Mouse (Mus musculus): ENCODE results near the gene C130026I21Rik. TPM values are rescaled to one million over a fixed set of nuclear protein-coding genes. Genes with fewer than 3 reads are reported as not detected.
"Not testable (repeated sequence)": the region's sequence is repeated elsewhere in the genome, so short reads cannot be mapped to it uniquely, and the experiment has no call there.

Gene C130026I21Rik
- polyA plus RNA-seq, 1 experiment from 2014 or later: 0.35 TPM

DNA sequence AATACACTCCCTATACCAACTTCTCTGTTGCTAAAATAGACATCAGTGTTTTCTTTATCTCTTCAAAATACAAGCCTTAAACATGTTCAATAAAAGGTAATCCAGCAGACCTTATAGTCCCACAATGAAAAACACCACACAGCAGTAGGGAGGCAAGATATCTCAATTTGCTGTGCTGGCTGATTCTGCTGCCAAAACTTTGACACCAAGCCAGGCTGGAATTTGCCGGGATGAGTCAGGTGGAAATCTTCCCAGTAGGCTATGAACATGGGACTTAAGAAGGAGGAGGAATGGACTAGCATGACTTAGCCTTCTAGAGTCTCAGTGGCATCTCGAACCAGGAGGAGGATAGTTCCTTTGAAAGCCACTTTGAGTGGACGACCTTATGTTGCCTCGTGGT lies 91.4 kb downstream of the C130026I21Rik start:
- H3K9me3 ChIP-seq (ENCODE audit: control insufficient read depth, low read length); H3K27ac ChIP-seq (replicated peaks; ENCODE audit: low read depth, low read length); H3K4me3 ChIP-seq (ENCODE audit: low read depth, low read length); H3K36me3 ChIP-seq (ENCODE audit: control insufficient read depth, insufficient read depth, low read length); H3K9ac ChIP-seq (ENCODE audit: low read depth, low read length); H3K4me1 ChIP-seq (ENCODE audit: control insufficient read depth, insufficient read depth, low read length); H3K27me3 ChIP-seq (replicated peaks; ENCODE audit: control insufficient read depth, insufficient read depth, low read length); ATAC-seq (ENCODE audit: low read depth); DNase-seq (ENCODE audit: low spot score); H3K4me2 ChIP-seq (ENCODE audit: low read depth, low read length): not testable (repeated sequence)
- 80% methylated on average over 3 of the region's 4 CpGs for whole genome bisulfite sequencing

DNA sequence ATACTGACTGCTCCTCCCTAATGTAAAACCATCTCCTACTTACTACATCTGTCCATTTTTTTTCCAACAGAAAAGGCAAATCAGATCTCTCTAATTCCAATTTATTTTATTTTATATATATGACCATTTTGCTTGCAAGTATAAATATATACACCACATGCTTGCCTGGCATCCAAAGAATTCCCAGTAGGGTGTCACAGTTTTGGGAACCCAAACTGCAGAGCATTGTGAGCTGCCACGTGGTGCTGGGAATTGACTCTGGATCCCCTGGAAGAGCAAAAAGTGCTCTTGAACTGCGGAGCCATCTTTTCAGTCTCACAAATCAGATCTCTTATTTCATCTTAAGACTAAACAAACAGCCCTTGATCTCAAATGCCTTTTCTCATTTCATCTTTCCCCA lies 107.5 kb downstream of the C130026I21Rik start:
- H3K36me3 ChIP-seq (ENCODE audit: control insufficient read depth, insufficient read depth, low read length); DNase-seq (ENCODE audit: low spot score); H3K27me3 ChIP-seq (replicated peaks; ENCODE audit: control insufficient read depth, insufficient read depth, low read length); ATAC-seq (ENCODE audit: low read depth); H3K4me2 ChIP-seq (ENCODE audit: low read depth, low read length); H3K4me3 ChIP-seq (ENCODE audit: low read depth, low read length); H3K4me1 ChIP-seq (ENCODE audit: control insufficient read depth, insufficient read depth, low read length); H3K27ac ChIP-seq (replicated peaks; ENCODE audit: low read depth, low read length); H3K9me3 ChIP-seq (ENCODE audit: control insufficient read depth, low read length); H3K9ac ChIP-seq (ENCODE audit: low read depth, low read length): not testable (repeated sequence)
- 29% methylated on average over 1 of the region's 2 CpGs for WGBS

GRCm38 (mm10) chr1:85155151-85155550 lies 115.2 kb downstream of the C130026I21Rik start:
- H3K9me3 ChIP-seq (ENCODE audit: control insufficient read depth, low read length); H3K4me1 ChIP-seq (ENCODE audit: control insufficient read depth, insufficient read depth, low read length); H3K27me3 ChIP-seq (replicated peaks; ENCODE audit: control insufficient read depth, insufficient read depth, low read length); H3K36me3 ChIP-seq (ENCODE audit: control insufficient read depth, insufficient read depth, low read length); H3K4me2 ChIP-seq (ENCODE audit: low read depth, low read length); H3K4me3 ChIP-seq (ENCODE audit: low read depth, low read length); DNase-seq (ENCODE audit: low spot score); H3K9ac ChIP-seq (ENCODE audit: low read depth, low read length); ATAC-seq (ENCODE audit: low read depth); H3K27ac ChIP-seq (replicated peaks; ENCODE audit: low read depth, low read length): not testable (repeated sequence)
- WGBS: 77% methylated on average over 4 of the region's 5 CpGs

- not testable (repeated sequence) for DNase-seq (ENCODE audit: low spot score); H3K4me1 ChIP-seq (ENCODE audit: control insufficient read depth, insufficient read depth, low read length)
Observed at GRCm38 (mm10) chr1:85133671-85134070, 136.7 kb downstream of the C130026I21Rik start.

GRCm38 (mm10) chr1:85121841-85122240 lies 148.5 kb downstream of the C130026I21Rik start:
- H3K36me3 ChIP-seq (ENCODE audit: control insufficient read depth, insufficient read depth, low read length); H3K27ac ChIP-seq (replicated peaks; ENCODE audit: low read depth, low read length); H3K9me3 ChIP-seq (ENCODE audit: control insufficient read depth, low read length); H3K27me3 ChIP-seq (replicated peaks; ENCODE audit: control insufficient read depth, insufficient read depth, low read length); ATAC-seq (ENCODE audit: low read depth); H3K9ac ChIP-seq (ENCODE audit: low read depth, low read length); H3K4me1 ChIP-seq (ENCODE audit: control insufficient read depth, insufficient read depth, low read length); DNase-seq (ENCODE audit: low spot score); H3K4me2 ChIP-seq (ENCODE audit: low read depth, low read length); H3K4me3 ChIP-seq (ENCODE audit: low read depth, low read length): not testable (repeated sequence)
- WGBS: 92% methylated on average over 4 of the region's 4 CpGs

More at GRCm38 (mm10) chr1:85133671-85134070, 136.7 kb downstream of the C130026I21Rik start:
- not testable (repeated sequence) for ATAC-seq (ENCODE audit: low read depth); H3K27me3 ChIP-seq (replicated peaks; ENCODE audit: control insufficient read depth, insufficient read depth, low read length); H3K4me2 ChIP-seq (ENCODE audit: low read depth, low read length); H3K9ac ChIP-seq (ENCODE audit: low read depth, low read length); H3K9me3 ChIP-seq (ENCODE audit: control insufficient read depth, low read length); H3K4me3 ChIP-seq (ENCODE audit: low read depth, low read length); H3K36me3 ChIP-seq (ENCODE audit: control insufficient read depth, insufficient read depth, low read length); H3K27ac ChIP-seq (replicated peaks; ENCODE audit: low read depth, low read length)
- WGBS: 92% methylated on average over 15 of the region's 22 CpGs

DNA sequence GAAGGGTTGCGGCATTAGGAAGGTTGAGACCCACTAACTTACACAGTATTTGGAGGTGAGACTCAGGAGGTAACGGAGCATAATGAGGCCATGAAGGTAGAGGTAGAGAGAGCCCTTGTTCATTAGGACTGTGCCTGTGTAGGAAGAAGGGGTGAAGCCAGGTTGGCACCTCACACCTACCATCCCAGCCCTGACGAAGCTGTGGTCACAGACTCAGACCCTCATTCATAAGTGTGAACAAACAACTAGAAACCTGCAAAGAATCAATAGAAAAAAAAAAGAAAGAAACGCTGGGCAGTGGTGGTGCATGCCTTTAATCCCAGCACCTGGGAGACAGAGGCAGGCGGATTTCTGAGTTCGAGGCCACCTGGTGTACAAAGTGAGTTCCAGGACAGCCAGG lies 152.0 kb downstream of the C130026I21Rik start:
- not testable (repeated sequence) for H3K4me1 ChIP-seq (ENCODE audit: control insufficient read depth, insufficient read depth, low read length); H3K27ac ChIP-seq (replicated peaks; ENCODE audit: low read depth, low read length); ATAC-seq (ENCODE audit: low read depth); H3K9me3 ChIP-seq (ENCODE audit: control insufficient read depth, low read length); H3K4me2 ChIP-seq (ENCODE audit: low read depth, low read length); H3K9ac ChIP-seq (ENCODE audit: low read depth, low read length); H3K36me3 ChIP-seq (ENCODE audit: control insufficient read depth, insufficient read depth, low read length); H3K4me3 ChIP-seq (ENCODE audit: low read depth, low read length); DNase-seq (ENCODE audit: low spot score); H3K27me3 ChIP-seq (replicated peaks; ENCODE audit: control insufficient read depth, insufficient read depth, low read length)
- whole genome bisulfite sequencing: 73% methylated on average over 5 of the region's 6 CpGs

- not testable (repeated sequence) for DNase-seq (ENCODE audit: low spot score); H3K36me3 ChIP-seq (ENCODE audit: control insufficient read depth, insufficient read depth, low read length); H3K27ac ChIP-seq (replicated peaks; ENCODE audit: low read depth, low read length); ATAC-seq (ENCODE audit: low read depth); H3K4me2 ChIP-seq (ENCODE audit: low read depth, low read length); H3K4me3 ChIP-seq (ENCODE audit: low read depth, low read length); H3K27me3 ChIP-seq (replicated peaks; ENCODE audit: control insufficient read depth, insufficient read depth, low read length); H3K9me3 ChIP-seq (ENCODE audit: control insufficient read depth, low read length); H3K9ac ChIP-seq (ENCODE audit: low read depth, low read length); H3K4me1 ChIP-seq (ENCODE audit: control insufficient read depth, insufficient read depth, low read length)
- WGBS: 70% methylated on average over 4 of the region's 6 CpGs
Observed at GRCm38 (mm10) chr1:85117537-85117936, 152.8 kb downstream of the C130026I21Rik start.

DNA sequence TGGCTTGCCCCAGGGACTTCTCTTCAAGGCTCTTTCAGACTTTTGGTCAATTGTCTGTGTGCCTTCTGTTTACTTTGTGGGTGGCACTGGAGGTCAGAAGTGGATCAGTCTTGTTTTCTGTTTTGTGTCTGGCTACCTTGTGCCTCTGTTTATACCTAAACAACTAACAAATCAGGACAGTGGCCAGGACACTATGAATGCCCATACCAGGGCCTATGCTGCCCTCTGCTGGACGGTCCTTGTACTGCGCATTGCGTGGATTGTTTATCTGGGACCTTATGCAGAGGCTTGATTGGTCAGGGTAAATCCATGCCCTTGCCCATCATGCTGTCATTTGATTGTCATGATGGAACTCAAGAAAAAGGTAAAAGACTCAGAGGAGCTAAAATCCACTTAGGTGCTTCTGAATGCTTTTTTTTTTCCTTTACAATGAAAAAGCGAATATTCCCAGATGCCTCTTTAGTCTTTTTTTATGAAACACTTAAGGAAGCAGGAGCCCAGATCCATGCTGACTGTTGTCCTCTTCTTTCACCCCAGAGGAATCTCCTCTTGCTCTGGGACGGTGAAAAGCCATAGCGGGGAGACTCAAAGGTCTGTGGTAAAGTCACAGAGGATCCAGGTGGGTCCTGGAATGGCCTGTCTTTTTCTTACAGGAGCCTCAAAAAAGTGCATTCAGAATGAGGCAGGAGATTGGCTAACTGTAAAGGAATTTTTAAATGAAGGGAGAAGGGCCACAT lies 155.5 kb downstream of the C130026I21Rik start:
- WGBS: 56% methylated on average over 6 of the region's 6 CpGs

GRCm38 (mm10) chr1:85114078-85114477 lies 156.3 kb downstream of the C130026I21Rik start:
- peak; percentile 0 for DNase-seq (ENCODE audit: low spot score)
- 78% methylated on average over 3 of the region's 3 CpGs for WGBS
- not testable (repeated sequence) for H3K4me3 ChIP-seq (ENCODE audit: low read depth, low read length); ATAC-seq (ENCODE audit: low read depth); H3K9me3 ChIP-seq (ENCODE audit: control insufficient read depth, low read length); H3K36me3 ChIP-seq (ENCODE audit: control insufficient read depth, insufficient read depth, low read length); H3K4me1 ChIP-seq (ENCODE audit: control insufficient read depth, insufficient read depth, low read length); H3K9ac ChIP-seq (ENCODE audit: low read depth, low read length); H3K4me2 ChIP-seq (ENCODE audit: low read depth, low read length); H3K27me3 ChIP-seq (replicated peaks; ENCODE audit: control insufficient read depth, insufficient read depth, low read length); H3K27ac ChIP-seq (replicated peaks; ENCODE audit: low read depth, low read length)

More for the DNA sequence above, 155.5 kb downstream of the C130026I21Rik start:
- H3K4me3 ChIP-seq (ENCODE audit: low read depth, low read length); H3K27me3 ChIP-seq (replicated peaks; ENCODE audit: control insufficient read depth, insufficient read depth, low read length); H3K4me2 ChIP-seq (ENCODE audit: low read depth, low read length); H3K9me3 ChIP-seq (ENCODE audit: control insufficient read depth, low read length); H3K4me1 ChIP-seq (ENCODE audit: control insufficient read depth, insufficient read depth, low read length); H3K36me3 ChIP-seq (ENCODE audit: control insufficient read depth, insufficient read depth, low read length); H3K9ac ChIP-seq (ENCODE audit: low read depth, low read length); DNase-seq (ENCODE audit: low spot score); ATAC-seq (ENCODE audit: low read depth); H3K27ac ChIP-seq (replicated peaks; ENCODE audit: low read depth, low read length): not testable (repeated sequence)
